Mouse (Mus musculus): ENCODE measurements around the gene Hist1h1b. TPM values are rescaled to one million over a fixed set of nuclear protein-coding genes. Genes with fewer than 3 reads are reported as not detected.
"Not testable (repeated sequence)": the region's sequence is repeated elsewhere in the genome, so short reads cannot be mapped to it uniquely, and the experiment has no call there.

Gene Hist1h1b
- polyA plus RNA-seq, 1 experiment = 9.2 TPM

- Histone ChIP-seq H3K9me3 (replicated peaks; ENCODE audit: control insufficient read depth, insufficient read depth, low read length, poor library complexity, severe bottlenecking) (no peaks in the 10 kb centered on the region), H3K4me1 (ENCODE audit: control insufficient read depth, insufficient read depth, low read length) (no peaks in the 10 kb centered on the region), H3K27me3 (ENCODE audit: control insufficient read depth, insufficient read depth, low read length, poor library complexity, severe bottlenecking) (no peaks in the 10 kb centered on the region), H3K27ac (ENCODE audit: insufficient read depth, low read length) (peak overlapping the region; percentile 92), H3K36me3 (ENCODE audit: control insufficient read depth, insufficient read depth, low read length, poor library complexity, severe bottlenecking) (peaks cover 5% of the 10 kb centered on the region), H3K4me3 (ENCODE audit: low read depth, low read length) (peak overlapping the region; percentile 83), H3K9ac (ENCODE audit: low read depth, poor library complexity, severe bottlenecking) (peak overlapping the region; percentile 96)
- TF ChIP-seq EP300 (IDR thresholded peaks at IDR 0.05; ENCODE audit: insufficient read depth, low read depth, low read length) = no peak
Observed at GRCm38 (mm10) chr13:21749387-21750158, 30.9 kb downstream of the Hist1h1b start.

- Histone ChIP-seq H3K27me3 (ENCODE audit: control insufficient read depth, insufficient read depth, low read length, poor library complexity, severe bottlenecking) (no peaks in the 10 kb centered on the region), H3K9me3 (replicated peaks; ENCODE audit: control insufficient read depth, insufficient read depth, low read length, poor library complexity, severe bottlenecking) (no peaks in the 10 kb centered on the region), H3K4me3 (ENCODE audit: low read depth, low read length) (no peak overlapping the region), H3K9ac (ENCODE audit: low read depth, poor library complexity, severe bottlenecking) (no peak overlapping the region), H3K4me1 (ENCODE audit: control insufficient read depth, insufficient read depth, low read length) (no peaks in the 10 kb centered on the region), H3K36me3 (ENCODE audit: control insufficient read depth, insufficient read depth, low read length, poor library complexity, severe bottlenecking) (peaks cover 5% of the 10 kb centered on the region), H3K27ac (ENCODE audit: insufficient read depth, low read length) (no peak overlapping the region)
- TF ChIP-seq CTCF (IDR thresholded peaks at IDR 0.05; ENCODE audit: low read depth, low read length) (no peak), POLR2A (IDR thresholded peaks at IDR 0.05; ENCODE audit: insufficient read depth, low read length) (no peak), EP300 (IDR thresholded peaks at IDR 0.05; ENCODE audit: insufficient read depth, low read depth, low read length) (no peak)
Observed at GRCm38 (mm10) chr13:21745006-21745405, 35.4 kb downstream of the Hist1h1b start.

- Histone ChIP-seq H3K9ac (ENCODE audit: low read depth, poor library complexity, severe bottlenecking) (peak within 1 kb of the TSS; percentile 64), H3K4me3 (ENCODE audit: low read depth, low read length) (peak within 1 kb of the TSS; percentile 59), H3K27ac (ENCODE audit: insufficient read depth, low read length) (peak within 1 kb of the TSS; percentile 87)
- H3K9me3 ChIP-seq (replicated peaks; ENCODE audit: control insufficient read depth, insufficient read depth, low read length, poor library complexity, severe bottlenecking); H3K4me1 ChIP-seq (ENCODE audit: control insufficient read depth, insufficient read depth, low read length); H3K36me3 ChIP-seq (ENCODE audit: control insufficient read depth, insufficient read depth, low read length, poor library complexity, severe bottlenecking); H3K27me3 ChIP-seq (ENCODE audit: control insufficient read depth, insufficient read depth, low read length, poor library complexity, severe bottlenecking): not testable (repeated sequence)
- TF ChIP-seq POLR2A (IDR thresholded peaks at IDR 0.05; ENCODE audit: insufficient read depth, low read length) (peak; percentile 91), EP300 (IDR thresholded peaks at IDR 0.05; ENCODE audit: insufficient read depth, low read depth, low read length) (peak; percentile 82; the same call in 1 of the 2 replicates)
Observed at GRCm38 (mm10) chr13:21734906-21735767, 45.3 kb downstream of the Hist1h1b start, which contains the start of gene Hist1h4j. Hist1h4j (plus strand) TSS chr13:21735064.

- Histone ChIP-seq H3K27me3 (ENCODE audit: control insufficient read depth, insufficient read depth, low read length, poor library complexity, severe bottlenecking) (no peaks in the 10 kb centered on the region), H3K4me3 (ENCODE audit: low read depth, low read length) (peak overlapping the region; percentile 36), H3K9ac (ENCODE audit: low read depth, poor library complexity, severe bottlenecking) (peak overlapping the region; percentile 50), H3K36me3 (ENCODE audit: control insufficient read depth, insufficient read depth, low read length, poor library complexity, severe bottlenecking) (no peaks in the 10 kb centered on the region), H3K4me1 (ENCODE audit: control insufficient read depth, insufficient read depth, low read length) (peaks cover 2% of the 10 kb centered on the region), H3K27ac (ENCODE audit: insufficient read depth, low read length) (peak overlapping the region; percentile 87), H3K9me3 (replicated peaks; ENCODE audit: control insufficient read depth, insufficient read depth, low read length, poor library complexity, severe bottlenecking) (no peaks in the 10 kb centered on the region)
- TF ChIP-seq EP300 (IDR thresholded peaks at IDR 0.05; ENCODE audit: insufficient read depth, low read depth, low read length) (no peak), CTCF (IDR thresholded peaks at IDR 0.05; ENCODE audit: low read depth, low read length) (peak; percentile 61)
Observed at GRCm38 (mm10) chr13:21734010-21734905, 46.2 kb downstream of the Hist1h1b start.

GRCm38 (mm10) chr13:21733466-21733865 is 47.0 kb downstream of the Hist1h1b start:
- Histone ChIP-seq H3K4me3 (ENCODE audit: low read depth, low read length) (no peak overlapping the region), H3K9me3 (replicated peaks; ENCODE audit: control insufficient read depth, insufficient read depth, low read length, poor library complexity, severe bottlenecking) (no peaks in the 10 kb centered on the region)

More at GRCm38 (mm10) chr13:21733466-21733865, 47.0 kb downstream of the Hist1h1b start:
- Histone ChIP-seq H3K36me3 (ENCODE audit: control insufficient read depth, insufficient read depth, low read length, poor library complexity, severe bottlenecking) (no peaks in the 10 kb centered on the region), H3K27ac (ENCODE audit: insufficient read depth, low read length) (no peak overlapping the region; the same call in 1 of the 2 replicates), H3K27me3 (ENCODE audit: control insufficient read depth, insufficient read depth, low read length, poor library complexity, severe bottlenecking) (no peaks in the 10 kb centered on the region), H3K4me1 (ENCODE audit: control insufficient read depth, insufficient read depth, low read length) (peaks cover 2% of the 10 kb centered on the region), H3K9ac (ENCODE audit: low read depth, poor library complexity, severe bottlenecking) (peak overlapping the region; percentile 50; the same call in 1 of the 2 replicates)
- no peak for TF ChIP-seq EP300 (IDR thresholded peaks at IDR 0.05; ENCODE audit: insufficient read depth, low read depth, low read length)
- peak; percentile 9 for TF ChIP-seq CTCF (IDR thresholded peaks at IDR 0.05; ENCODE audit: low read depth, low read length)

Other genes starting within 250 kb of the Hist1h1b start
- gene Zkscan8, start 249.5 kb downstream of the Hist1h1b start, polyA plus RNA-seq (2011; ENCODE audit: insufficient read depth, insufficient read length, low read depth, missing spikeins) = 15.2 and 16.1 TPM in 2 replicates
- not detected in 2 replicates for gene Olfr1366, start 237.8 kb downstream of the Hist1h1b start, polyA plus RNA-seq (2011; ENCODE audit: insufficient read depth, insufficient read length, low read depth, missing spikeins)
- 0.15 and 0.23 TPM in 2 replicates for gene Olfr1535, start 220.7 kb downstream of the Hist1h1b start, polyA plus RNA-seq (2011; ENCODE audit: insufficient read depth, insufficient read length, low read depth, missing spikeins)
- not detected in 2 replicates for gene Olfr1364, start 198.9 kb downstream of the Hist1h1b start, polyA plus RNA-seq (2011; ENCODE audit: insufficient read depth, insufficient read length, low read depth, missing spikeins)
- not detected in 2 replicates for gene Olfr1362, start 166.6 kb downstream of the Hist1h1b start, polyA plus RNA-seq (2011; ENCODE audit: insufficient read depth, insufficient read length, low read depth, missing spikeins)
- gene Olfr11, start 138.1 kb downstream of the Hist1h1b start, polyA plus RNA-seq (2011; ENCODE audit: insufficient read depth, insufficient read length, low read depth, missing spikeins) = not detected in 2 replicates
- not detected in 2 replicates for gene Olfr1361, start 117.2 kb downstream of the Hist1h1b start, polyA plus RNA-seq (2011; ENCODE audit: insufficient read depth, insufficient read length, low read depth, missing spikeins)
- gene Olfr1360, start 103.2 kb downstream of the Hist1h1b start, polyA plus RNA-seq (2011; ENCODE audit: insufficient read depth, insufficient read length, low read depth, missing spikeins) = not detected in 2 replicates
- gene Olfr1359, start 82.5 kb downstream of the Hist1h1b start, polyA plus RNA-seq (2011; ENCODE audit: insufficient read depth, insufficient read length, low read depth, missing spikeins) = not detected in 2 replicates
- 25.5 and 27.2 TPM in 2 replicates for gene Hist1h2bl, start 64.5 kb downstream of the Hist1h1b start, polyA plus RNA-seq (2011; ENCODE audit: insufficient read depth, insufficient read length, low read depth, missing spikeins)
- gene Hist1h2ai, start 64.2 kb downstream of the Hist1h1b start, polyA plus RNA-seq (2011; ENCODE audit: insufficient read depth, insufficient read length, low read depth, missing spikeins) = 3.6 TPM in 1 of 2 replicates, not detected in the other
- gene Hist1h3h, start 63.0 kb downstream of the Hist1h1b start, polyA plus RNA-seq (2011; ENCODE audit: insufficient read depth, insufficient read length, low read depth, missing spikeins) = 25.3 and 31.8 TPM in 2 replicates
- gene Hist1h2bm, start 58.6 kb downstream of the Hist1h1b start, polyA plus RNA-seq (2011; ENCODE audit: insufficient read depth, insufficient read length, low read depth, missing spikeins) = 14.2 and 21.7 TPM in 2 replicates
- 8.2 and 13.4 TPM in 2 replicates for gene Hist1h4j, start 45.6 kb downstream of the Hist1h1b start, polyA plus RNA-seq (2011; ENCODE audit: insufficient read depth, insufficient read length, low read depth, missing spikeins)
- gene Hist1h4k, start 30.1 kb downstream of the Hist1h1b start, polyA plus RNA-seq (2011; ENCODE audit: insufficient read depth, insufficient read length, low read depth, missing spikeins) = 16.3 and 17.1 TPM in 2 replicates
- gene Hist1h2ak, start 26.8 kb downstream of the Hist1h1b start, polyA plus RNA-seq (2011; ENCODE audit: insufficient read depth, insufficient read length, low read depth, missing spikeins) = 6.7 and 7.5 TPM in 2 replicates
- gene Hist1h2bn, start 26.5 kb downstream of the Hist1h1b start, polyA plus RNA-seq (2011; ENCODE audit: insufficient read depth, insufficient read length, low read depth, missing spikeins) = 19.3 and 20.7 TPM in 2 replicates
- not detected in 2 replicates for gene Hist1h3i, start 2.7 kb upstream of the Hist1h1b start, polyA plus RNA-seq (2011; ENCODE audit: insufficient read depth, insufficient read length, low read depth, missing spikeins)
- gene Hist1h2an, start 6.6 kb upstream of the Hist1h1b start, polyA plus RNA-seq (2011; ENCODE audit: insufficient read depth, insufficient read length, low read depth, missing spikeins) = not detected in 2 replicates
- 2.5 TPM in 1 of 2 replicates, not detected in the other for gene Hist1h2bp, start 6.8 kb upstream of the Hist1h1b start, polyA plus RNA-seq (2011; ENCODE audit: insufficient read depth, insufficient read length, low read depth, missing spikeins)
- 16.9 and 28.4 TPM in 2 replicates for gene Hist1h2bq, start 29.6 kb upstream of the Hist1h1b start, polyA plus RNA-seq (2011; ENCODE audit: insufficient read depth, insufficient read length, low read depth, missing spikeins)
- gene Hist1h2ao, start 29.8 kb upstream of the Hist1h1b start, polyA plus RNA-seq (2011; ENCODE audit: insufficient read depth, insufficient read length, low read depth, missing spikeins) = not detected in 2 replicates
- 12.0 and 17.7 TPM in 2 replicates for gene Hist1h4m, start 31.1 kb upstream of the Hist1h1b start, polyA plus RNA-seq (2011; ENCODE audit: insufficient read depth, insufficient read length, low read depth, missing spikeins)
- 16.5 and 26.2 TPM in 2 replicates for gene Hist1h4n, start 51.6 kb upstream of the Hist1h1b start, polyA plus RNA-seq (2011; ENCODE audit: insufficient read depth, insufficient read length, low read depth, missing spikeins)
- gene Hist1h2ap, start 52.9 kb upstream of the Hist1h1b start, polyA plus RNA-seq (2011; ENCODE audit: insufficient read depth, insufficient read length, low read depth, missing spikeins) = 47.5 and 51.1 TPM in 2 replicates
- gene Hist1h2br, start 53.1 kb upstream of the Hist1h1b start, polyA plus RNA-seq (2011; ENCODE audit: insufficient read depth, insufficient read length, low read depth, missing spikeins) = 18.1 and 27.4 TPM in 2 replicates
- gene Zfp184, start 164.5 kb upstream of the Hist1h1b start, polyA plus RNA-seq (2011; ENCODE audit: insufficient read depth, insufficient read length, low read depth, missing spikeins) = 8.1 and 11.5 TPM in 2 replicates
- gene Pom121l2, start 200.6 kb upstream of the Hist1h1b start, polyA plus RNA-seq (2011; ENCODE audit: insufficient read depth, insufficient read length, low read depth, missing spikeins) = not detected in 2 replicates
- gene Prss16, start 229.1 kb upstream of the Hist1h1b start, polyA plus RNA-seq (2011; ENCODE audit: insufficient read depth, insufficient read length, low read depth, missing spikeins) = 4.1 and 6.9 TPM in 2 replicates